Mouse (Mus musculus) lung, adult 2 months (tissue): ENCODE data around the gene Sorcs3.

Experiments used
- CTCF ChIP-seq: fragments of 200-500 bp; IDR thresholded peaks from 2 replicates; pipeline ENCODE4 v1.5.1; 2011; ENCODE audit warnings: mild to moderate bottlenecking, low read length, control low read depth; ENCODE audit not compliant: insufficient read depth
- POLR2A ChIP-seq: fragments of 200-500 bp; IDR thresholded peaks from 2 replicates; pipeline ENCODE4 v1.6.1; 2011; ENCODE audit warnings: low read depth, mild to moderate bottlenecking, control low read depth, low read length, borderline replicate concordance; ENCODE audit errors: extremely low read depth

DNA sequence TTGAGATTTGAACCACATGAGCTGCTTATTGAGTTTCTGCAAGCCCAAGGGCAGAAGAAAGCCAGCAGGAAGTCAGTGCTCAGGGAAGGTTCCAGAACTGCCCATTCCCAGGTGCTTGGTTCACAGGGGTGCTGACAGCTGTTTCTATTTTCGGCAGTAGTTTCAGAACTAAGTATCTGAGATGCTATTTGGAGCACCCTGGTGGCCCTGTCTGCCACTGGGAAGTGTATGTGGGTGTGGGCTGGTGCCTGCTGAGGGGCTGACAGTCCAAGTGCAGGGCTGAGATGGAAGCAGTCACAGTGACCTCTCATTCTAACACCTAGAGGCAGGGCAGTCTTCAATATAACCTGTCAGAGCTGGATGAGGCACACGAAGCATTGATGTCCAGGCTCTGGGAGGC lies 127.3 kb downstream of the Sorcs3 start:
- no peak for TF ChIP-seq POLR2A
- TF ChIP-seq CTCF, result no peak
